Mouse (Mus musculus) C2C12 (cell line): ENCODE results near the gene Aph1a.

ENCODE experiments used
- CTCF ChIP-seq: IDR thresholded peaks from one replicate; pipeline ENCODE4 v1.5.1; 2011; ENCODE audit not compliant: control insufficient read depth, insufficient read depth, insufficient read length
- MYOD1 ChIP-seq: IDR thresholded peaks from one replicate; pipeline ENCODE4 v1.6.1; 2011; ENCODE audit warnings: low read depth; ENCODE audit not compliant: control insufficient read depth, insufficient read length
- USF1 ChIP-seq: IDR thresholded peaks from one replicate; pipeline ENCODE4 v1.6.1; 2011; ENCODE audit warnings: low read depth, mild to moderate bottlenecking, control low read depth, moderate library complexity

DNA sequence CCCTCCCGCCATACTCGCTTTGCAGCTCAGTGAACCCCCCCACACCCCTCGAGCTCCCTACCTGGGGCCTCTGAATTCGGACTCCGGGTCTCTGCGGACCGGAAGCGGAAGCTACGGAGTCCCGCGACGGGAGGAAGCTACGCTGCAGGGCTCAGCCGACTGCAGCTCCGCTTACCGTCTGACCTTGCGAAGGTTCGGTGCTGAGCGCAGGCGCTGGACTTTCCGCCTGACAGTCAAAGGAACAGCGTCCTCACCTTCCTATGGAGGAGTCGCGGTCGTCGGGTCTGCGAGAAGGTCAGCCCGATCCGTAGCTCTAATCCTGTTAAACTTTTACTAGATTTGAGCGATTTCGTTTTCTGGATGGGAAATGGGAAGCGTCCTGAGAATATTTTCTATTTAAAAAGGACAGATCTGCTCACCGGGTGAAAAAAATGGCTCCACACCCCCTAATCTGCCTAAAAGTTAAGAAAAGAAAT, 22.3 kb upstream of the Aph1a start, which contains the start of gene Mrps21:
- TF ChIP-seq CTCF (no peak), MYOD1 (no peak), USF1 (no peak)
